In the genomic region with DNA sequence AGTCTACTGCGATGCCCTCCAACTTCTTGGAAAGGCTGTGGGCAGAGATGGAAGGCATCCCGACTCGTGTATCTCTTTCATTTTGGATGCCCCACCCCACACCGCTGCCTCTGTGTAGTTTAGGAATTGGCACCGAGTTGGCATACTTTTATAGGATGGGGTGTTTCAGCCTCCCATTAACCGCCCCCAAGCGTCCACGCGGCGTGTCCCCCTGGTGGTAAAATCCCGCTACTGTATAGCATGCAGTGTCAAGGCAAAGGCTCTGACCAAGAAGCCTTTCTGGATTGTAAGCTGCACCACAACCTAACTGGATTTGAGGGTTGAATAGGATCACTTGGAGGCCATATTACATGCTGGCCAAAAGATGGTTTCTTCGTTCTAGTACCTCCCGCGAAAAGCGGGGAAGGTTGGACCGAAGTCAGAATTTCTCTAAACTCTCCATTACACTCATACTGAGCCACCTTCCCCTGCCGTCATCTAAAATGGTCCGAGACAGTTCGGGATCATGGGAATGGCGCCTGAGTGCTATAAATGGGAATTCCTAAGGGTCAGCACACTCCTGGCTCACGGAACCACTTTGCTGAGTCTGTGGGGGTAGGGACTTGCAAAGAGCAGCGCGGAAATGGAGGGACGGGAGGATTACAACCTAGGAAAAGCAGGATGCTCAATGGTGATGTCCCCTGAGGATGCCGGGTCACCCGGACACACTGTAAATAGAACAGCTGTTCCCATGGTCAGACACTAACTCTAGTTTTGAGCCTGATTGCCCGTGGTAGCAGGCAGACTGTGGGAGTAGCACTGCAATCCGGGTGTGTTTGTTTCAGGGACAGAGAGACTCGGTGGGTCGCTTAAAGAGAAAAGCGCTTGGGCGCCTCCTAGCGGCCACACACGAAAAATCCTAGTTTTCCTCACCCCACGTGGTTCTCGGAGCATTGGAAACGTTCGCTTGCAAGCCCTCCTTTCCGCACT, we compare ENCODE assay signal across 7 mouse cellular contexts. TPM values are rescaled to one million over a fixed set of nuclear protein-coding genes. Genes with fewer than 3 reads are reported as not detected.
DNase-seq lines count a peak whose midpoint lies in the region; ATAC-seq and TF ChIP-seq lines count a peak whose summit lies in the region.

No protein-coding gene starts in this region.

- peaks cover 16% of the 10 kb centered on the region for H3K4me1 ChIP-seq in forebrain, embryonic 15.5 days
- H3K4me1 ChIP-seq in hindbrain, embryonic 12.5 days = peaks cover 14% of the 10 kb centered on the region

- POLR2A ChIA-PET in Patski (lab: Charles Lee) = no interaction called here

- H3K27me3 ChIP-seq in Patski = peaks cover 21% of the 10 kb centered on the region
- peaks cover 87% of the 10 kb centered on the region for H3K27me3 ChIP-seq in forebrain, embryonic 15.5 days
- peaks cover 91% of the 10 kb centered on the region for H3K27me3 ChIP-seq in hindbrain, embryonic 12.5 days

- no peaks in the 10 kb centered on the region for H3K36me3 ChIP-seq in forebrain, embryonic 15.5 days
- no peaks in the 10 kb centered on the region for H3K36me3 ChIP-seq in hindbrain, embryonic 12.5 days

- in situ Hi-C loops in Patski (cut with MboI; ENCODE audit: low pct_unique_long_range_greater_than_20kb) = loop anchor here (5.0 to 25.0 kb wide), 3 partner anchors 221 to 691 kb away; no protein-coding TSS in a partner anchor

- CTCF ChIA-PET in Patski (lab: Charles Lee) = interaction anchor here (2.5 to 3.2 kb wide), 2 partner anchors 219 to 545 kb away, joined by 12 read pairs; no protein-coding TSS in a partner anchor

- peak overlapping the region; percentile 33 for H3K4me3 ChIP-seq in forebrain, embryonic 15.5 days
- peak overlapping the region; percentile 21 for H3K4me3 ChIP-seq in hindbrain, embryonic 12.5 days

- WGBS in forebrain, embryonic 15.5 days = 1% methylated on average over 39 of the region's 39 CpGs
- whole genome bisulfite sequencing in hindbrain, embryonic 12.5 days = 1% methylated on average over 39 of the region's 39 CpGs

- peak; percentile 69 for TF ChIP-seq CTCF in Patski (IDR thresholded peaks at IDR 0.05)

- H3K9me3 ChIP-seq in forebrain, embryonic 15.5 days = no peaks in the 10 kb centered on the region
- no peaks in the 10 kb centered on the region for H3K9me3 ChIP-seq in hindbrain, embryonic 12.5 days (replicated peaks)

- 0 out of 2 replicates have a peak overlapping the region, but pooled peaks have one; percentile 22 for H3K9ac ChIP-seq in forebrain, embryonic 15.5 days (replicated peaks)
- no peak overlapping the region for H3K9ac ChIP-seq in hindbrain, embryonic 12.5 days

- no peak overlapping the region for H3K27ac ChIP-seq in forebrain, embryonic 15.5 days (replicated peaks)
- no peak overlapping the region for H3K27ac ChIP-seq in hindbrain, embryonic 12.5 days

- H3K4me2 ChIP-seq in forebrain, embryonic 15.5 days (replicated peaks) = peak overlapping the region; percentile 45
- H3K4me2 ChIP-seq in hindbrain, embryonic 12.5 days (replicated peaks) = peak overlapping the region; percentile 45

- no peak for DNase-seq in Patski (ENCODE audit: low read depth, low spot score)
- peak; percentile 43 for DNase-seq in cerebellum, adult 11 months
- DNase-seq in layer of hippocampus, postnatal 14 days (ENCODE audit: low spot score in 2 of 2) = peak; percentile 78 to 82
- DNase-seq in right cerebral cortex, postnatal 25 days = peak; percentile 32

- peak; percentile 77 for ATAC-seq in Patski
- peak; percentile 76 for ATAC-seq in forebrain, embryonic 15.5 days (replicated peaks)
- ATAC-seq in hindbrain, embryonic 12.5 days (ENCODE audit: low FRiP score) = peak; percentile 41
- ATAC-seq in megakaryocyte progenitor cell, adult 5-6 weeks (replicated peaks; ENCODE audit: poor library complexity) = peak; percentile 74

RNA-seq across cellular contexts. Expression of gene Nkx2-2, which starts 15.7 kb away (rescaled TPM):
- not detected for polyA plus RNA-seq in Patski (2021)
- polyA plus RNA-seq in forebrain, embryonic 15.5 days (2015; fragmentation: Nextera tagmentation; extraction: Ambion mirVana) = 1.5 and 4.1 TPM in 2 replicates
- polyA plus RNA-seq in hindbrain, embryonic 12.5 days (2016; fragmentation: Nextera tagmentation; extraction: Ambion mirVana) = 2.9 and 3.6 TPM in 2 replicates
- 10 to 100 TPM; 16.0 to 17.0 TPM for total RNA-seq in layer of hippocampus, postnatal 14 days (2021)
- total RNA-seq in megakaryocyte progenitor cell, adult 5-6 weeks (2015) = not detected in 2 replicates
- not detected in 2 replicates for total RNA-seq in megakaryocyte progenitor cell, adult 5-6 weeks (2017)
